Mouse (Mus musculus): ENCODE measurements around the gene Szrd1.

Szrd1 gene

GRCm38 (mm10) chr4:141139116-141139970, at the start of gene Szrd1:
Gene Szrd1, minus strand, starts transcription at chr4:141139775.
- DNase-seq, result peak; percentile 98

- no peak for DNase-seq
Observed at GRCm38 (mm10) chr4:141186923-141187836, 47.6 kb upstream of the Szrd1 start.

- DNase-seq, result no peak
Observed at GRCm38 (mm10) chr4:141184426-141184825, 44.9 kb upstream of the Szrd1 start.

- DNase-seq, result no peak
Observed at GRCm38 (mm10) chr4:141183932-141184331, 44.4 kb upstream of the Szrd1 start.

- no peak for DNase-seq
Observed at GRCm38 (mm10) chr4:141181981-141182380, 42.4 kb upstream of the Szrd1 start.

GRCm38 (mm10) chr4:141180831-141181230, 41.3 kb upstream of the Szrd1 start:
- no peak for DNase-seq

GRCm38 (mm10) chr4:141178500-141178899, 38.9 kb upstream of the Szrd1 start:
- DNase-seq, result no peak

- DNase-seq, result no peak
Observed at GRCm38 (mm10) chr4:141176328-141176838, 36.8 kb upstream of the Szrd1 start.

GRCm38 (mm10) chr4:141175783-141176182, 36.2 kb upstream of the Szrd1 start:
- DNase-seq, result no peak

GRCm38 (mm10) chr4:141172121-141172520, 32.5 kb upstream of the Szrd1 start:
- no peak for DNase-seq

- no peak for DNase-seq
Observed at GRCm38 (mm10) chr4:141167156-141167555, 27.6 kb upstream of the Szrd1 start.

- DNase-seq, result no peak
Observed at GRCm38 (mm10) chr4:141165744-141166292, 26.2 kb upstream of the Szrd1 start.

- DNase-seq, result no peak
Observed at GRCm38 (mm10) chr4:141163729-141164128, 24.2 kb upstream of the Szrd1 start.

GRCm38 (mm10) chr4:141161699-141162208, 22.2 kb upstream of the Szrd1 start:
- DNase-seq, result no peak

- no peak for DNase-seq
Observed at GRCm38 (mm10) chr4:141160193-141160592, 20.6 kb upstream of the Szrd1 start.

- DNase-seq, result no peak
Observed at GRCm38 (mm10) chr4:141159666-141160065, 20.1 kb upstream of the Szrd1 start.

GRCm38 (mm10) chr4:141159093-141159492, 19.5 kb upstream of the Szrd1 start:
- no peak for DNase-seq

- DNase-seq, result no peak
Observed at GRCm38 (mm10) chr4:141158609-141159008, 19.0 kb upstream of the Szrd1 start.

GRCm38 (mm10) chr4:141157485-141157884, 17.9 kb upstream of the Szrd1 start:
- no peak for DNase-seq

GRCm38 (mm10) chr4:141149116-141149515, 9.5 kb upstream of the Szrd1 start:
- DNase-seq, result no peak

GRCm38 (mm10) chr4:141148009-141148801, 8.6 kb upstream of the Szrd1 start:
- no peak for DNase-seq

Data from cerebellum, adult 8-10 months (tissue).